Mouse (Mus musculus) G1E (cell line): Measurements from ENCODE around the gene Gm49380.

Source experiments
- CTCF ChIP-seq: IDR thresholded peaks from 2 replicates; pipeline ENCODE4 v1.5.1; 2012; ENCODE audit warnings: low read depth, low read length, inconsistent platforms, mixed read lengths
- GATA1 ChIP-seq: IDR thresholded peaks from 2 replicates; pipeline ENCODE4 v1.6.1; 2012; ENCODE audit warnings: borderline replicate concordance, low read length, inconsistent platforms, mixed read lengths
- POLR2AphosphoS5 ChIP-seq: IDR thresholded peaks from 2 replicates; pipeline ENCODE4 v1.6.1; 2012; ENCODE audit warnings: low read depth, low read length, inconsistent platforms; ENCODE audit not compliant: insufficient replicate concordance
- TAL1 ChIP-seq: conservative IDR thresholded peaks from 2 replicates; pipeline ENCODE4 v1.6.1; 2012; ENCODE audit warnings: low read depth, low read length, inconsistent platforms, mixed read lengths

GRCm38 (mm10) chr9:44095781-44096180 is 17.5 kb downstream of the Gm49380 start:
- TF ChIP-seq CTCF (no peak), TAL1 (no peak), POLR2AphosphoS5 (no peak), GATA1 (no peak)
